Mouse (Mus musculus): ENCODE results near the gene Ripor3. TPM values are rescaled to one million over a fixed set of nuclear protein-coding genes. Genes with fewer than 3 reads are reported as not detected.

Ripor3 gene
- total RNA-seq, 2 experiments from 2014 or later, result 0.21 to 0.61 TPM

DNA sequence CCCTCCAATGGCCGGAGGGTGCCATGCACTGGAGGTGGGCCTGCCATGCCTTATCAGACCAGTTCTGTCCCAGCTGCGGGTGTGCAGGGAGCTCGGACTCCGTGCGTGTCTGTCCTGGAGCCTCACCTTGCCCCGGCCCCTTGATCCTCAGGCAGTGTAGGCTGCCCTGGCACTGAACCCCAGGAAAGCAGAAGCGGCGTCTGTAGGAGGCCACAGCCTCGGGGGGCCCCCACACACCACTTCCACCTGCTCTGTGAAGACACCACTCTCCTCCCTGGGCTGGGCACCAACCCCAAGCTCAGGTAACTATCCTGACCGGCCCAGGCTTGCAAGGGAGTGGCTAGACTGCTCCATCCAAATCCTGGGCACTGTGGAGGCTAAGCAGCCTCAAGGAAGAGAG lies 30.0 kb downstream of the Ripor3 start:
- intact Hi-C loops (cut with DNase I), result loop anchor here (10.0 kb wide), 1 partner anchor 114 kb away; no protein-coding TSS in a partner anchor
- no peak for TF ChIP-seq CTCF (IDR thresholded peaks at IDR 0.05)
- no peak overlapping the region for H3K4me3 ChIP-seq
- no peak for DNase-seq (ENCODE audit: extremely low spot score in 1 of 2, low spot score in 2 of 2)
- H3K27ac ChIP-seq, result no peak overlapping the region

DNA sequence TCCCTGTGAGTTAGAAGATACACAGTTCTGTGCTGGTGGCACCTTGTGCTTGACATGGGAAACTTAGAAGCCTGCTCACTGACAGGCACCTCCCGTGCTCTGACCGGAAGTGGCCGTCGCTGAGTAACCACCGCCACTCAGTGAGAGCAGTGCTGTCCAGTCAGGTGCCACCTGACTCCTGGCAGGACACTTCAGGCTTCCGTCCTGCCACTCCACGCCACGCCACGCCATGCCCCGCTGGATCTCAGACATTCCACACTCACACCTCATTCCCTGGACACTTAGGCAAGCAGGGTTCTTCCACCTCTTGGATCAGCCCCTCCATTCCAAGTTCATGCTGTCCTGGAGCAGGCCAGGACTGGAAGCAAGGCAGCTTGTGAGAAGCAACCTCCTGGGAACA lies 32.1 kb downstream of the Ripor3 start:
- no peak for TF ChIP-seq CTCF (IDR thresholded peaks at IDR 0.05)
- H3K4me3 ChIP-seq, result no peak overlapping the region
- no peak for DNase-seq (ENCODE audit: extremely low spot score in 1 of 2, low spot score in 2 of 2)
- intact Hi-C loops (cut with DNase I), result no loop called here
- no peak overlapping the region for H3K27ac ChIP-seq

DNA sequence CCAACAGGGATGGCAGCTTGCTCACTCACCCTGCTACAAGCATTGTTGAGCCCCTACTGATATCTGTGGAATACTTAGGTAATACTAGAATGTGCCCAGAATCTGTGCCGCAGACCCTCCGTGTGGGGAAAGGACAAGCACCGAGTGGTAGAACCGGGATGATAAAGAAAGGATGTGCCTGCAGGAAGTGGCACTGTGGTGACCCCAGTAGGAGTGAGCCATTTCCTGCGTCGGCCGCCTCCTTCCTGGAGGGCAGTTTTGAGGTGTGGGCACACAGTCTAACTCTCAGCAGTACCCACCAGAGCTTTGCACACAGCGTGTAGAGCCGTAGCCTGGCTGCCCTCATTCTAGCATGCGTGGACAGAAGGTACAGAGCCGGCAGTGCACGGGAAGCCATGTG lies 34.7 kb downstream of the Ripor3 start:
- Histone ChIP-seq H3K27ac (no peak overlapping the region), H3K4me3 (no peak overlapping the region)
- DNase-seq (ENCODE audit: extremely low spot score in 1 of 2, low spot score in 2 of 2), result no peak
- no peak for TF ChIP-seq CTCF (IDR thresholded peaks at IDR 0.05)
- intact Hi-C loops (cut with DNase I), result no loop called here

DNA sequence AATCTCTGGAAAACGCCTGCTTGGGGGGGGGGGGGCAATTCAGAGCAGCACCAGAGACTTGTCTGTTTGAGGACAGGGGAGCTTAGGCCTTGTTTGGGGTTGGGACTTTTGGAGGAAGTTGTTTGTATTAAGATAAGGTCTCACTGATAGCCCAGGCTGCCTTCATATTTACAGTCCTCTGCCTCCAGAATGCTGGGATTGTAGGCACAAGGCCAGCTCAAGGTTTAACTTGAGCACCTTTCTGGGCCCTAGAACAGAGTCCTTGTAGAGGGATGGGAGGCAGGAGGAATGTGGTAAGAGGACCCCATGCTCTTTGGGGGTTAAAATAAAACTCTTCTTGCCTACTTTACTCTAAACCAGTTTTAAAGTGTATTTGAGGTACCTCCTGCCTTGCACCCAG lies 37.6 kb downstream of the Ripor3 start:
- H3K4me3 ChIP-seq, result no peak overlapping the region
- no peak overlapping the region for H3K27ac ChIP-seq
- no peak for DNase-seq (ENCODE audit: extremely low spot score in 1 of 2, low spot score in 2 of 2)
- intact Hi-C loops (cut with DNase I), result no loop called here
- no peak for TF ChIP-seq CTCF (IDR thresholded peaks at IDR 0.05)

DNA sequence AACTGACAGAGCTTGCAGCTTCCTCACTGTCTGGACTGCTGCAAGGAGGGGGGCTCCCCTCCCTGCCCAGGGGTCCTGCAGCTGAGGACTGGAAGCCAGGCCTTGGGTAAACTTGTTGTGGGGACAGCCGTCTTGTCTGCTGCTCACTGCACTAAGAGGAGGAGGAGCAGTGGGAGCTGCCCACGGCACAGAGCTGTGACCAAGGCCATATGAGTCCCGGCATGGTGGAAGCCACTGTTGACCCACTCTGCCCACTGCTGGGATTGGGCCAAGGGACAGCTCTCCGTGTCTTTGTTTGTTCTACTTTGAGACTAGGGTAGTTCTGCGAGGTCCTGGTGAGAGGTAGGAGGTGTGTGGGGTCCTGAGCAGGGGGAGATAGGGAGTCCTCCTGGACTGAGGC lies 38.3 kb downstream of the Ripor3 start:
- Histone ChIP-seq H3K27ac (no peak overlapping the region), H3K4me3 (no peak overlapping the region)
- no peak for DNase-seq (ENCODE audit: extremely low spot score in 1 of 2, low spot score in 2 of 2)

DNA sequence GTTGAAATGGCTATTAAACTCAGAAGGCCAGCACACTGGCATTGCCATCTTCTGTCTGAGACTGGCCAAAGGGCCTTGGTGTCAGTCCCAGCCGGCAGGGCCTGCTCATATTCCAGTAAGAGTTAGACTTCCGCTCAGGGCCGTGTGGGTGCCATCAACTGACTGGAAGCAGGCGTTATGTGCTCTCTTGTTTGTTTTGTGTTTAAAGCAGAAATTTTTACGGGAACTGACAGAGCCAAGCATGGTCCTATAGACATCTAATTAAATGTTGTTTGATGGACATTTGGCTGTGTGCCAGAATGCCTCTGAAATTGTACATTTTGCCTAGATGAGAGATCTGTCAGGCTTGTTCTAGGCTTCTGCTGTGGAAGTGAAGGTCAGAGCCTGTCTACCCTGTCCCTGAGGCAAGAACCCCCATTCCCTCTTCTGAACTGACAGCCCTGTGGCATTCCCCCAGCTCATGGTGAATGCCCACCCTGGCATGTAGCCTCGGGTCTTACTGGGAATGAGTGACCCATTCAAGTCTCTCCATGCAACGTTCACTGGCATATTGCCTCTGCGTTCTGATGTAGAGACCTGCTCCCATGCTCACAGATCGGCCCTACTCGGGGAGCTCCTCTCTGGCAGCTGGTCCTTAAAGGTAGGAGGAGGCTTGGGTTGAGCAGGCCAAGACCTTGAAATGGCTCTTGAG lies 40.4 kb downstream of the Ripor3 start:
- H3K27ac ChIP-seq, result no peak overlapping the region
- TF ChIP-seq CTCF (IDR thresholded peaks at IDR 0.05), result no peak
- intact Hi-C loops (cut with DNase I), result no loop called here
- no peak for DNase-seq (ENCODE audit: extremely low spot score in 1 of 2, low spot score in 2 of 2)
- H3K4me3 ChIP-seq, result no peak overlapping the region

More for the DNA sequence above, 38.3 kb downstream of the Ripor3 start:
- no peak for TF ChIP-seq CTCF (IDR thresholded peaks at IDR 0.05)
- intact Hi-C loops (cut with DNase I), result no loop called here

- Histone ChIP-seq H3K4me3 (no peak overlapping the region), H3K27ac (no peak overlapping the region)
- no peak for DNase-seq (ENCODE audit: extremely low spot score in 1 of 2, low spot score in 2 of 2)
- intact Hi-C loops (cut with DNase I), result no loop called here
- TF ChIP-seq CTCF (IDR thresholded peaks at IDR 0.05), result no peak
Measured at GRCm38 (mm10) chr2:167968504-167968903, 41.9 kb downstream of the Ripor3 start.

DNA sequence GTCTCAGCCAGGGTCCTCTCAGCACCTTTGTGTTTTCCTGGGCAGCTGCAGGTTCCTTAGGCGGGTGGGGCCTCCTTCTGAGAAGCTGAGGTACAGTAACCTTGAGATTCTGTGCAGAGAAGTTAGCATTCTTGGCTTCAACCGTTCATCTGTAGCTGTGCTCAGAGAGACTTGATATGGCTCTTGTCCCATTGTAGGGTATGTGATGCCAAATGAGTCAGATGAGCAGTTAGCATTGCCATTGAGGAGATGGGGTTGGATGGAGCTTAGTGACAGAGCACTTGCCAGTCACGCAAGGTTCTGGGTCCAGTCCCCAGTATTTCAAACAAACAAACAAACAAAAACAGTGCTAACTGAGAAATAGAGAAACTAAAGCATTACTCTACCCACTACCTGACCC lies 44.5 kb downstream of the Ripor3 start:
- Histone ChIP-seq H3K27ac (no peak overlapping the region), H3K4me3 (no peak overlapping the region)
- DNase-seq (ENCODE audit: extremely low spot score in 1 of 2, low spot score in 2 of 2), result no peak
- no peak for TF ChIP-seq CTCF (IDR thresholded peaks at IDR 0.05)
- intact Hi-C loops (cut with DNase I), result no loop called here

- no peak for TF ChIP-seq CTCF (IDR thresholded peaks at IDR 0.05)
- Histone ChIP-seq H3K4me3 (no peak overlapping the region), H3K27ac (no peak overlapping the region)
- intact Hi-C loops (cut with DNase I), result no loop called here
- DNase-seq (ENCODE audit: extremely low spot score in 1 of 2, low spot score in 2 of 2), result no peak
Measured at GRCm38 (mm10) chr2:167964320-167964719, 46.1 kb downstream of the Ripor3 start.

DNA sequence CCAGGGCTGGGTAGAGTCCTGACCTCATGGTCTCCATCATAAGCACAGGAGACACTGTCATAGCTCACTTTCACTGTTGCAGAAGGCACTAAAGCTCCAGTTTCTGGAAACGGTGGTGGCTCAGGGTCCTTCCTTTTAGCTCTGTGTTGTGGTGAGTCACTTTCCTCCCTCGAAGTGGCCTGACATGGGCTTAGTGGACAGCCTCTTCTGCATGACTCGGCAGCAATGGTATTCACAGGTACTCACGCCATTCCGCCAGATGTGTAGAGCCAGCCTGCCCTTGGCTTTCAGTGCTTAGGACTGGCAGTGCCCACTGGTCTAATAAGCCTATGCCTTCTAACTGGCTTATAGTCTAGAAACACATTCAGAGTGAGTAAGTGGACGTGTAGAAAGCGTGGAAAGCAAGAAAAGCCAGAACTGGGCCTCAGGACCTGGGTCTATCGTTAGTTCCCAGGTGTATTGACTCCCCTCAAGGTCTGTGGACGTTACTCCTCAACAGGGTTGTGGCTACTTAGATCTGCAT lies 46.6 kb downstream of the Ripor3 start:
- TF ChIP-seq CTCF (IDR thresholded peaks at IDR 0.05), result no peak
- DNase-seq (ENCODE audit: extremely low spot score in 1 of 2, low spot score in 2 of 2), result no peak
- Histone ChIP-seq H3K27ac (no peak overlapping the region), H3K4me3 (no peak overlapping the region)
- intact Hi-C loops (cut with DNase I), result loop anchor here (2.0 kb wide), 1 partner anchor 31 kb away; the partner anchor contains the start of gene Ptpn1

DNA sequence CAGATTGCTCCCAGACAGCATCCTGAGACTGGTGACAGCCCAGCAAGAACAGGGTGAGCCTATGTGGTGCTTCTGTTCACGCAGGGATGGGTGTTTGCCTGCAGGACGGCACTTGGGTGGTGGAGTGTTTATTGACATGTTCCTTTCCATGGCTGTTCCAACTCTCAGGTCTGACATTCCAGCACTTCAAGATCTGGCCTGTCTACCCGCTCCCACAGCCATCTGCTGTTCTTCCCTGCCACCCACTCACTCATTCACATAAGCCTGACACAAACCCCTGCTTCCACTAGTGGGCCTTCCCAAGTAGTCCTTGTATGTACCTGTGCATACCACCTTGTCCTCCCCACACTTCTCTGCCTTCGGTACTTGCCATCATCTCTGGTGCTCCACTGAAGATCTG lies 47.2 kb downstream of the Ripor3 start:
- H3K4me3 ChIP-seq, result no peak overlapping the region
- intact Hi-C loops (cut with DNase I), result loop anchor here (2.0 kb wide), 1 partner anchor 30 kb away; the partner anchor contains the start of gene Ptpn1
- TF ChIP-seq CTCF (IDR thresholded peaks at IDR 0.05), result no peak; the same call in 1 of the 2 replicates
- peak in 1 of 2 experiments; percentile 32 for DNase-seq (ENCODE audit: extremely low spot score in 1 of 2, low spot score in 2 of 2)
- no peak overlapping the region; the same call in 1 of the 2 replicates for H3K27ac ChIP-seq

- DNase-seq (ENCODE audit: extremely low spot score in 1 of 2, low spot score in 2 of 2), result no peak
- TF ChIP-seq CTCF (IDR thresholded peaks at IDR 0.05), result no peak
- Histone ChIP-seq H3K4me3 (no peak overlapping the region), H3K27ac (peak overlapping the region; percentile 5; the same call in 1 of the 2 replicates)
- intact Hi-C loops (cut with DNase I), result loop anchor here (2.0 kb wide), 1 partner anchor 30 kb away; the partner anchor contains the start of gene Ptpn1
Measured at GRCm38 (mm10) chr2:167962347-167962746, 48.1 kb downstream of the Ripor3 start.

DNA sequence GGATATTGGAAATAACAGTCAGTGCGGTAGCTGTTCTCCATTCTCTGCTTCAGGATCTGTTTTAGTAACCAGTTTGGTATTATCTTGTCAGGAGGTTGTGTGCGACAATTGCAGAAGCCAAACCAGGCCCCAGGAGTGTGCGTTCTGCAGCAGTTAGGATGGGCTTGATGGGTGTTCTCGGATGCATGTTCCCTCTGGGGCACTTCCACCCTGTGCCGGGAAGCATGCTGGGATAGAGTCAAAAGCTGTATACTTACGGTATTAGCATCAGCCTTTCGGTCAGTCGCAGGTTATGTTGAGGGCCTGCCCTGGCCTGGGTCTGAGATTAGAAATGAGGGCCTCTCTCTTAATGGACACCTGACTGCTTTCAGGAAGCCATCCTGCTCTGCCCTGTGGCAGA lies 49.8 kb downstream of the Ripor3 start:
- intact Hi-C loops (cut with DNase I), result no loop called here
- Histone ChIP-seq H3K27ac (no peak overlapping the region), H3K4me3 (no peak overlapping the region)
- no peak for DNase-seq (ENCODE audit: extremely low spot score in 1 of 2, low spot score in 2 of 2)
- TF ChIP-seq CTCF (IDR thresholded peaks at IDR 0.05), result no peak

Data from left cerebral cortex, adult 2 months (tissue).